Mouse (Mus musculus) stomach, embryonic 16.5 days (tissue): ENCODE data around the gene Zfhx3. TPM values are rescaled to one million over a fixed set of nuclear protein-coding genes. Genes with fewer than 3 reads are reported as not detected.

ENCODE experiments used
- ATAC-seq: fragments of 200-750 bp; cut with Nextera tagmentation; 2 replicates; pipeline ENCODE4 v1.8.0; 2017; ENCODE audit warnings: moderate number of reproducible peaks, moderate TSS enrichment; ENCODE audit not compliant: insufficient read depth, low FRiP score
- H3K27ac ChIP-seq: fragments of 300-500 bp; sonication (generic); 2 replicates; pipeline ENCODE4 v1.5.1; 2014; ENCODE audit warnings: low read length
- H3K27me3 ChIP-seq: fragments of 300-500 bp; sonication (generic); 2 replicates; pipeline ENCODE4 v1.6.1; 2014; ENCODE audit warnings: low read length, control low read depth, mixed read lengths; ENCODE audit not compliant: control insufficient read depth, insufficient read depth
- H3K36me3 ChIP-seq: fragments of 300-500 bp; sonication (generic); 2 replicates; pipeline ENCODE4 v1.6.1; 2014; ENCODE audit warnings: low read length; ENCODE audit not compliant: control insufficient read depth, insufficient read depth
- H3K4me1 ChIP-seq: fragments of 300-500 bp; sonication (generic); 2 replicates; pipeline ENCODE4 v1.6.1; 2014; ENCODE audit warnings: low read length, control low read depth, mixed read lengths; ENCODE audit not compliant: control insufficient read depth, insufficient read depth
- H3K4me2 ChIP-seq: fragments of 300-500 bp; sonication (generic); 2 replicates; pipeline ENCODE4 v1.6.1; 2014; ENCODE audit warnings: low read depth, low read length, mixed read lengths
- H3K4me3 ChIP-seq: fragments of 300-500 bp; sonication (generic); replicated peaks from 2 replicates; pipeline ENCODE4 v1.5.1; 2014; ENCODE audit warnings: mild to moderate bottlenecking, low read length
- H3K9ac ChIP-seq: fragments of 300-500 bp; sonication (generic); 2 replicates; pipeline ENCODE4 v1.6.1; 2014; ENCODE audit warnings: low read length
- H3K9me3 ChIP-seq: fragments of 300-500 bp; sonication (generic); replicated peaks from 2 replicates; pipeline ENCODE4 v1.6.1; 2016; ENCODE audit warnings: low read length, control low read depth; ENCODE audit not compliant: control insufficient read depth
- WGBS: fragments of 180-500 bp; shearing (Covaris S2); extraction: QIAGEN DNeasy Blood & Tissue Kit; methylation state at CpG from one replicate; pipeline ENCODE4 v1.1.7; 2014; 5-methylcytosine and 5-hydroxymethylcytosine counted together
- polyA plus RNA-seq: library from polyadenylated mRNA; unstranded; fragments of >200 nt; fragmentation: Nextera tagmentation; extraction: Ambion mirVana; gene quantifications from 2 replicates; pipeline ENCODE4 v1.2.1, GENCODE M21; 2015

Gene Zfhx3
- polyA plus RNA-seq, 1 experiment from 2014 or later = 10.9 TPM

- Histone ChIP-seq H3K4me3 (no peak overlapping the region), H3K4me1 (no peaks in the 10 kb centered on the region), H3K27me3 (no peaks in the 10 kb centered on the region), H3K9ac (no peak overlapping the region), H3K4me2 (no peak overlapping the region), H3K36me3 (no peaks in the 10 kb centered on the region), H3K27ac (no peak overlapping the region), H3K9me3 (no peaks in the 10 kb centered on the region)
- 21% methylated on average over 2 of the region's 2 CpGs for WGBS
- no peak for ATAC-seq
Measured at GRCm38 (mm10) chr8:108993718-108994117, 1051.3 kb downstream of the Zfhx3 start.

DNA sequence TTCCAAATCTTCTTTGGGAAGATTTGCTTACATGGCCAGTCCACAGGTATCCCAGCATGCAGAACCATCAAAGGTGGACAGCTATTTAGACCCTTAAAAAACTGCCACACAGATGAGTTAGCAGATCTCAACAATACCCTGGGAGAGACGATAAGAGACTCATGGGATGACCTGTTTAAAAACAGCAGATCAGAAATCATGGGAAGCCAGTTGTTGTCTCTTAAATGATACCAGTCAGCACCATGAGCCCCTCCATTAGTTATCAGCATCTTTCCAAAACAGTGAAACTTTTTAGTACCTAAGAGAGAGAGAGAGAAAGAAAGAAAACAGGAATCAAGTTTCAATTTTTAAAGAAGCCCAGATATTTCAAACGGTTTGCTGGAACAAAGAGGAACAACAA, 1051.7 kb downstream of the Zfhx3 start:
- Histone ChIP-seq H3K9ac (no peak overlapping the region), H3K36me3 (no peaks in the 10 kb centered on the region), H3K4me2 (no peak overlapping the region), H3K4me1 (no peaks in the 10 kb centered on the region), H3K9me3 (no peaks in the 10 kb centered on the region), H3K4me3 (no peak overlapping the region), H3K27ac (no peak overlapping the region), H3K27me3 (no peaks in the 10 kb centered on the region)
- 68% methylated on average over 2 of the region's 2 CpGs for WGBS
- ATAC-seq = no peak

GRCm38 (mm10) chr8:108994880-108995279, 1052.4 kb downstream of the Zfhx3 start:
- H3K4me2 ChIP-seq = no peak overlapping the region
- 90% methylated on average over 5 of the region's 5 CpGs for WGBS
- H3K27ac ChIP-seq = no peak overlapping the region
- H3K4me1 ChIP-seq = no peaks in the 10 kb centered on the region
- no peaks in the 10 kb centered on the region for H3K27me3 ChIP-seq
- no peak overlapping the region for H3K4me3 ChIP-seq
- no peak for ATAC-seq
- no peak overlapping the region for H3K9ac ChIP-seq
- H3K9me3 ChIP-seq = no peaks in the 10 kb centered on the region
- H3K36me3 ChIP-seq = no peaks in the 10 kb centered on the region

GRCm38 (mm10) chr8:108997334-108997733, 1054.9 kb downstream of the Zfhx3 start:
- Histone ChIP-seq H3K36me3 (no peaks in the 10 kb centered on the region), H3K4me3 (no peak overlapping the region), H3K4me1 (no peaks in the 10 kb centered on the region)

GRCm38 (mm10) chr8:108999297-109000249, 1057.1 kb downstream of the Zfhx3 start:
- Histone ChIP-seq H3K9me3 (no peaks in the 10 kb centered on the region), H3K4me2 (no peak overlapping the region), H3K4me3 (no peak overlapping the region), H3K27me3 (no peaks in the 10 kb centered on the region), H3K36me3 (no peaks in the 10 kb centered on the region), H3K27ac (no peak overlapping the region), H3K9ac (no peak overlapping the region), H3K4me1 (no peaks in the 10 kb centered on the region)
- WGBS = 58% methylated on average over 15 of the region's 15 CpGs
- ATAC-seq = no peak

More at GRCm38 (mm10) chr8:108997334-108997733, 1054.9 kb downstream of the Zfhx3 start:
- Histone ChIP-seq H3K9ac (no peak overlapping the region), H3K27ac (no peak overlapping the region), H3K27me3 (no peaks in the 10 kb centered on the region), H3K4me2 (no peak overlapping the region), H3K9me3 (no peaks in the 10 kb centered on the region)
- no peak for ATAC-seq
- 40% methylated on average over 3 of the region's 3 CpGs for WGBS

DNA sequence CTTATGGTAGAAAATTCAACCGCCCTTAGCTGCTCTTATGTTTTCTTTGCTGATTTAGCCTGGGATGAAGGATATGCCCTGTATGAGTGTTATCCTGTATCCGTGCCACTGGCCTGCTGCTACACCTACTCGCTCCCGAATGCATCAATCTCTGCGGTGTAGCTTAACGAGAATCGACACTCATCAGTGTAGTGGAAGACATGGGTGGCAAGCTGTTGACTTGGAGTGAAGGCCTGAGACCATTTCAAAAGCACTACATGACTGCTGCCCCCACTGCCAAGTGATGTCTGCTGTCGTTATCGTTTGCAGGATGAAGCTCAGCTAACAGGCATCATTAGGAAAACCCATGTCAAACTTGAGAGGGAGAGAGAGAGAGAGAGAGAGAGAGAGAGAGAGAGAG, 1058.6 kb downstream of the Zfhx3 start:
- Histone ChIP-seq H3K9ac (no peak overlapping the region), H3K9me3 (no peaks in the 10 kb centered on the region), H3K4me1 (no peaks in the 10 kb centered on the region), H3K36me3 (no peaks in the 10 kb centered on the region), H3K4me2 (no peak overlapping the region), H3K4me3 (no peak overlapping the region), H3K27me3 (no peaks in the 10 kb centered on the region), H3K27ac (no peak overlapping the region)
- WGBS = 81% methylated on average over 9 of the region's 9 CpGs
- no peak for ATAC-seq

- no peaks in the 10 kb centered on the region for H3K27me3 ChIP-seq
- WGBS = 80% methylated on average over 5 of the region's 5 CpGs
- no peak overlapping the region for H3K4me3 ChIP-seq
- H3K27ac ChIP-seq = no peak overlapping the region
- H3K36me3 ChIP-seq = no peaks in the 10 kb centered on the region
- H3K9me3 ChIP-seq = no peaks in the 10 kb centered on the region
- H3K4me1 ChIP-seq = no peaks in the 10 kb centered on the region
- H3K9ac ChIP-seq = no peak overlapping the region
- no peak for ATAC-seq
- H3K4me2 ChIP-seq = no peak overlapping the region
Measured at GRCm38 (mm10) chr8:109001923-109002322, 1059.5 kb downstream of the Zfhx3 start.

GRCm38 (mm10) chr8:109006986-109007385, 1064.5 kb downstream of the Zfhx3 start:
- Histone ChIP-seq H3K4me2 (no peak overlapping the region), H3K9me3 (no peaks in the 10 kb centered on the region), H3K27me3 (no peaks in the 10 kb centered on the region), H3K27ac (no peak overlapping the region), H3K9ac (no peak overlapping the region), H3K4me1 (no peaks in the 10 kb centered on the region), H3K36me3 (no peaks in the 10 kb centered on the region), H3K4me3 (no peak overlapping the region)
- 71% methylated on average over 9 of the region's 9 CpGs for WGBS
- ATAC-seq = no peak
